Mouse (Mus musculus) hindbrain, embryonic 16.5 days (tissue): ENCODE measurements around the gene Nelfb. TPM values are rescaled to one million over a fixed set of nuclear protein-coding genes. Genes with fewer than 3 reads are reported as not detected.

Experiments used
- ATAC-seq: fragments of 200-750 bp; cut with Nextera tagmentation; 2 replicates; pipeline ENCODE4 v1.8.0; 2017; ENCODE audit warnings: moderate TSS enrichment, moderate library complexity
- H3K27ac ChIP-seq: fragments of 300-500 bp; sonication (generic); 2 replicates; pipeline ENCODE4 v1.5.1; 2014; ENCODE audit warnings: low read depth, mild to moderate bottlenecking, control low read depth, low read length, moderate library complexity
- H3K27me3 ChIP-seq: fragments of 300-500 bp; sonication (generic); replicated peaks from 2 replicates; pipeline ENCODE4 v1.6.1; 2014; ENCODE audit warnings: low read length; ENCODE audit not compliant: control insufficient read depth, insufficient read depth
- H3K36me3 ChIP-seq: fragments of 300-500 bp; sonication (generic); 2 replicates; pipeline ENCODE4 v1.6.1; 2014; ENCODE audit warnings: mild to moderate bottlenecking, low read length, moderate library complexity, mixed read lengths; ENCODE audit not compliant: control insufficient read depth, insufficient read depth
- H3K4me1 ChIP-seq: fragments of 300-500 bp; sonication (generic); 2 replicates; pipeline ENCODE4 v1.6.1; 2014; ENCODE audit warnings: low read depth, low read length; ENCODE audit not compliant: control insufficient read depth, insufficient read depth
- H3K4me2 ChIP-seq: fragments of 300-500 bp; sonication (generic); 2 replicates; pipeline ENCODE4 v1.6.1; 2014; ENCODE audit warnings: mild to moderate bottlenecking, low read length, control low read depth, moderate library complexity
- H3K4me3 ChIP-seq: fragments of 300-500 bp; sonication (generic); 2 replicates; pipeline ENCODE4 v1.5.1; 2014; ENCODE audit warnings: mild to moderate bottlenecking, low read length, control low read depth, moderate library complexity
- H3K9ac ChIP-seq: fragments of 300-500 bp; sonication (generic); 2 replicates; pipeline ENCODE4 v1.6.1; 2014; ENCODE audit warnings: low read depth, mild to moderate bottlenecking, control low read depth, low read length, moderate library complexity
- H3K9me3 ChIP-seq: fragments of 300-500 bp; sonication (generic); 2 replicates; pipeline ENCODE4 v1.6.1; 2014; ENCODE audit warnings: mild to moderate bottlenecking, low read length, moderate library complexity; ENCODE audit not compliant: control insufficient read depth
- WGBS: fragments of 180-500 bp; shearing (Covaris S2); extraction: QIAGEN DNeasy Blood & Tissue Kit; methylation state at CpG from one replicate; pipeline ENCODE4 v1.1.7; 2014; 5-methylcytosine and 5-hydroxymethylcytosine counted together
- polyA plus RNA-seq: library from polyadenylated mRNA; unstranded; fragments of >200 nt; fragmentation: Nextera tagmentation; extraction: Ambion mirVana; gene quantifications from 2 replicates; pipeline ENCODE4 v1.2.1, GENCODE M21; 2015

Gene Nelfb
- polyA plus RNA-seq, 1 experiment from 2014 or later, result 105 TPM

DNA sequence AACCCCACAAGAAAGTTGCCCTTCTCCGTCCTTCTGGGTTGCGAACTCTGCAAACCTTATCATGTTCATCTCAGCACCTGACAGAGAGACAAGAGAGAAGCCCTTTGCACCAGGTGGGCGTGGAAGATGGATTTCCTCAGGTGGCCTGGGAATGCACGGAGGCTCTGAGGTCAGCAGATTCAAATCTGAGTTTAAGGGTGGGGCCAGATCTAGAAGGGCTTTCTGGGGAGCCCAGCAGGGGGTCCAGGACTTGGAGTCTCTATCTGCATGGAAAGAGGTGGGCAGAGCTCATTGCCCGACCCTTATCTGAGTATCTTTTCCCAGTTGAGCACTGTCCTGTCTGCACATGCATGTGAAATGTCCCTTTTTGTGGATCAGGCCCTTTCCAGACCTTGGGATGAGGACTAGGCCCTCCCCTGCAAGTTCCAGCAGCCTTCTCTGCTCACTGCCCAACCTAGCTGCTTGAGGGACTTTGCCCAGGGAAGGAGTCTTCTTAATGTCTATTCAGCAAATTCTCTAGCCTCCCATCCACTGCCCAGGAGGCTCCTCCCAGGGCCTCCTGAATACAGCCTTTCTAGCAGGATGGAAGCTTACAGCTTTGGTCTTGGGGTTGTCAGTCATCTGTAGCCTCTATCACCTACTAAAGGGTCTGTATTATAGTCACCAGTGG is 23.4 kb upstream of the Nelfb start:
- no peak overlapping the region for H3K4me2 ChIP-seq
- H3K36me3 ChIP-seq, result no peaks in the 10 kb centered on the region
- peaks cover 4% of the 10 kb centered on the region; the same call in 1 of the 2 replicates for H3K27me3 ChIP-seq
- no peak overlapping the region for H3K9ac ChIP-seq
- H3K4me1 ChIP-seq, result no peaks in the 10 kb centered on the region
- H3K27ac ChIP-seq, result no peak overlapping the region
- H3K4me3 ChIP-seq, result no peak overlapping the region
- ATAC-seq, result no peak
- H3K9me3 ChIP-seq, result no peaks in the 10 kb centered on the region
- 78% methylated on average over 5 of the region's 5 CpGs for WGBS

DNA sequence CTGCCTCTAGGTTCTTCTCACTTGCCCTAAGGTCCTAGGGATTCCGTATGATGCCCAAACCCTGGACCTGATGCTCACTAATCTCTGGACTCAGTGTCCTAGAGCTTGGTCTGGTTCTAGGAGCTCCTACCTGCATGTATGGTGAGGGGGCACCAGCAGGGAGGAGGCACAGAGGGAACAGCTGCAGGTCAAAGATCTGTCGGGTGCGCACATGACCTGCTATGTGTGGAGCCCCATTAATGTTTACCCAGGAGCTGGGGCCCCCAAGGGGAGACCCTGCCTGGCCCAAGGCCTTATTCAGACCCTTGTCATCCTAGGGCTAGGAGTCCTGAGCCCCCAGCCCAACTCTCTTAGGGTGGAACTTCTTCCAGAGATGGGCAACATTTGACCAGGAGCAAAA is 22.8 kb upstream of the Nelfb start, which contains the start of gene Slc34a3:
TSS of gene Slc34a3 (minus strand) at position 315 of the 400 bp plus-strand sequence.
- Histone ChIP-seq H3K4me1 (no peaks in the 10 kb centered on the region), H3K27ac (no peak within 1 kb of the TSS), H3K4me2 (no peak within 1 kb of the TSS), H3K27me3 (peaks cover 3% of the 10 kb centered on the region; the same call in 1 of the 2 replicates), H3K36me3 (no peaks in the 10 kb centered on the region), H3K4me3 (no peak within 1 kb of the TSS), H3K9ac (no peak within 1 kb of the TSS), H3K9me3 (no peaks in the 10 kb centered on the region)
- no peak for ATAC-seq
- WGBS, result 88% methylated on average over 3 of the region's 3 CpGs

DNA sequence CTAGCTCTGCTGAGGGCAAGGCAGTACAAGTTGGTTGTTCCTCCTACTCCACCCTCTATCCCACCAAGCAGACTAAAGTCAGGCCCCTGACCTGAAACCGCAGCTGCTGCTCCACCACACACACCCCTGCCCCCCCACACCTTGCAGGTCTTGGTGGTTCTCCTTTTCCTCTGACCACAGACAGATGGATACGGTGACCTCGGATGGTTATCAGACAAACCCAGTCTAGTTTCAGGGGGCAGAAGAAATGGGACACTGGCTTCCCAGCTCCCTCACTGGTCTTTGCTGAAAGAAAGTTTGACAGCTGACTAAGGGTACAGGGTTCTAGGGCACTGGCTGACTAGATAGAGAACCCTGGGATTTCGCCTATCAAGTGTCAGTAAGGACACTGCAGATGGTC is 22.1 kb upstream of the Nelfb start:
- Histone ChIP-seq H3K4me3 (no peak overlapping the region), H3K4me2 (no peak overlapping the region), H3K36me3 (no peaks in the 10 kb centered on the region), H3K27ac (no peak overlapping the region), H3K27me3 (0 out of 2 replicates have a peak, but pooled peaks cover 2% of the 10 kb centered on the region), H3K4me1 (peaks cover 3% of the 10 kb centered on the region; the same call in 1 of the 2 replicates), H3K9ac (no peak overlapping the region), H3K9me3 (no peaks in the 10 kb centered on the region)
- 81% methylated on average over 4 of the region's 4 CpGs for WGBS
- no peak for ATAC-seq

DNA sequence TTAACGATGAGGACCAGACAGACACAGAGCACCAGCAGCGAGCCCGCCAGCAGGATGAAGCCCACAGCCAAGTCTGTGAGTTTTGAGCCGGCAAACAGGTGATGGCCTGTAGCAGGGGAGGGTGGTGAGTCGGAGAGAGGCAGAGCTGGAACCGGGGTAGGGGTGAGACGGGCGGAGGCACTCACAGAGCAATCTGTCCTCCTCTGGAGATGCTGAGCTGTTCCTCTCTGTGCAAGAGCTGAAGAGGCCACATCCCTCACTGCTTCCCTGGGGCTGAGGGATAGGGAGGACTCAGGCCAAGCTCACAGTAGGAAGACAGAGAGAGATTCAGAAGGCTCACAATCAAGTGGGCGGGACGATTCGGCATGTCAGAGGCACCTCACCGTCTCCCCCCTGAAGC is 19.7 kb upstream of the Nelfb start:
- H3K27ac ChIP-seq, result no peak overlapping the region
- 51% methylated on average over 12 of the region's 12 CpGs for WGBS
- ATAC-seq, result no peak
- H3K27me3 ChIP-seq, result 0 out of 2 replicates have a peak, but pooled peaks cover 2% of the 10 kb centered on the region
- peaks cover 3% of the 10 kb centered on the region; the same call in 1 of the 2 replicates for H3K4me1 ChIP-seq
- H3K4me2 ChIP-seq, result no peak overlapping the region
- H3K9me3 ChIP-seq, result no peaks in the 10 kb centered on the region
- H3K36me3 ChIP-seq, result no peaks in the 10 kb centered on the region
- no peak overlapping the region for H3K9ac ChIP-seq
- no peak overlapping the region for H3K4me3 ChIP-seq

DNA sequence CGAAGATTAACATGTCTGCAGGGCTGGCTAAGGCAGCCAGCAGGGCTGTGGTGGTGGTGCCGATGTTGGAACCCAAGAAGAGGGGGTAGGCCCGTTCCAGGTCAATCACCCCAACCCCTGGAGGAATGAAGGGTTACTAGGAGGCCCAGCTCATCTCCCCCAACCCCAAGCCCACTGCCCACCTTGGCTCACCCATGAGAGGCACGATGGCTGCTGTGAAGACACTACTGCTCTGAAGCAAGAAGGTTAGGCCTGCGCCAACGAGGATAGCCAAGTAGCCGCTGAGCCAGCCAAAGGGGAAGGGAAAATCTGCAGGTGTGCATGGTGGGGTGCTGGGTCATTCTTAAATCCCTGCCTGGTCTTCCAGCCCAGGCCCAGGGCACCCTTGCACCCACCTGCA is 19.3 kb upstream of the Nelfb start:
- Histone ChIP-seq H3K4me1 (peaks cover 5% of the 10 kb centered on the region), H3K9ac (no peak overlapping the region), H3K4me2 (no peak overlapping the region), H3K27ac (no peak overlapping the region), H3K4me3 (no peak overlapping the region), H3K27me3 (0 out of 2 replicates have a peak, but pooled peaks cover 2% of the 10 kb centered on the region), H3K9me3 (no peaks in the 10 kb centered on the region), H3K36me3 (no peaks in the 10 kb centered on the region)
- ATAC-seq, result no peak
- 90% methylated on average over 7 of the region's 7 CpGs for WGBS

DNA sequence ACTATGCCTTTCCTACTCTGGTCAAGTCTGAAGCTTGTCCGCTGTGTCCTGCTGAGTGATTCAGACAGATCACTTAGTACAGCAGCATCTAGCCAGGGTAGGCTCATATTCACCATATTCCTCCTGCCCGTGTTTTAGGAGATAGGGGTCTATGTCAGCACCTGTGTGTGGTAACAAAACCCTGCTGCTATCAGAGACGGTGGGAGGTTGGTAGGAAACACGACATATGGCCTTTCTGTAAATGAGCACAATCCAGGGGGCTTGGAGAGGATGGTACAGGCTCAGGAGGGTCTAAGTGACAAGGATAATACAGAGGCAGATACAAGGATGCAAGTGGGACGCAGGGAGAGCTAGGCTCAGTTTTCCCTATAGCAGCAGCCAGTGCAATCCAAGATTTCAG is 18.3 kb upstream of the Nelfb start:
- ATAC-seq, result no peak
- H3K27ac ChIP-seq, result no peak overlapping the region
- H3K36me3 ChIP-seq, result no peaks in the 10 kb centered on the region
- 0 out of 2 replicates have a peak, but pooled peaks cover 2% of the 10 kb centered on the region for H3K27me3 ChIP-seq
- whole genome bisulfite sequencing, result 80% methylated on average over 5 of the region's 5 CpGs
- peaks cover 7% of the 10 kb centered on the region for H3K4me1 ChIP-seq
- H3K9me3 ChIP-seq, result no peaks in the 10 kb centered on the region
- H3K4me2 ChIP-seq, result no peak overlapping the region
- no peak overlapping the region for H3K4me3 ChIP-seq
- H3K9ac ChIP-seq, result no peak overlapping the region

DNA sequence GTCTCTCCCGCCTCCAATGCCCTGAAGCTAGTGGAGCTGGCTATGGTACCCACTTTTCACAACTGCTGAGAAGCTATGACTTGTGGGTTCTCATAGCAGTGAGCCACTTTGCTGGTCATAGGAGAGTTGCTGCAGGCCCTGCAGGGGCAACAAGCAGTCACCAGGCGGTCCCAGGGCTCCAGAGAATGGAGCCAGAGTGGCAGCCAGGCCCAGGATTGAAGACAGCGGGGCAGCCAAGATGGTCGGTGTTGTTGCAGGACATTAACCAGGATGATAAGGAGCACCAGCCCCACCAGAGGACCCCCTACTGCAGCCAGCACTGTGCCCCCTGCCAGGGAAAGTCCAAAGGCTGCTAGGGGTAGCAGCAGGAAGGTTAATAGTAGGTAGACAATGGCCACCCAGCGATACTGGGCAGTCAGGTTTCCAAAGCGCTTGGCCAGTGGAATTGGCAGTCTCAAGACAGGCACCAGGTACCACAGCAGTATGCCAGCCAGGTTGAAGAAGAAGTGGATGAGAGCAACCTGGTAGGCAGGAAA is 17.8 kb upstream of the Nelfb start:
- H3K36me3 ChIP-seq, result no peaks in the 10 kb centered on the region
- no peak overlapping the region for H3K27ac ChIP-seq
- H3K4me2 ChIP-seq, result no peak overlapping the region
- H3K4me3 ChIP-seq, result no peak overlapping the region
- H3K4me1 ChIP-seq, result peaks cover 7% of the 10 kb centered on the region
- no peak for ATAC-seq
- WGBS, result 68% methylated on average over 6 of the region's 6 CpGs
- H3K9ac ChIP-seq, result peak overlapping the region; percentile 25; the same call in 1 of the 2 replicates
- H3K27me3 ChIP-seq, result 0 out of 2 replicates have a peak, but pooled peaks cover 2% of the 10 kb centered on the region
- no peaks in the 10 kb centered on the region for H3K9me3 ChIP-seq

DNA sequence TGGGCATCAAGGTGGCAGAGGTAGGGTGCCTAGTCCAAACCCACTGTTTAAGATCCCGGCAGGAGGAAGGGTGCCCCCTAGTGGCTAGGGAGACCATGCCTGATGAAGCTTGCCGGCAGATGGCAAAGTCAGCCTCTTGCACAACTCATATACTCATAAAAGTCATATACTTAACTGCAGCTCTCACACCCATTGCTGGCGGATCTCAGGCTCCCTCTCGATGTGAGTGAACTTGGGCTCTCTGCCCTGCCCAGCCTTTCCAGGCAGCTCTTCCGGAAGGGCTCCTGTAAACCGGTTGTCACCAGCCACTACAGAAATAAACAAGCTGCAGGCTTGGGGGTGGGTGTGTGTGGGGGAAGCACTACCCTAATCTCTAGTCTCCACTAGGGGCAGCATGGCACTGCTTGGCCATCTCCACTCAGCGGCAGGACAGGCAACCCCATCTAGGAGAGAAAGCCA is 17.2 kb upstream of the Nelfb start:
- peaks cover 10% of the 10 kb centered on the region for H3K4me1 ChIP-seq
- H3K27ac ChIP-seq, result peak overlapping the region; percentile 74
- H3K9ac ChIP-seq, result no peak overlapping the region
- no peaks in the 10 kb centered on the region for H3K9me3 ChIP-seq
- WGBS, result 0% methylated on average over 7 of the region's 7 CpGs
- ATAC-seq, result no peak
- H3K4me2 ChIP-seq, result peak overlapping the region; percentile 54
- H3K36me3 ChIP-seq, result no peaks in the 10 kb centered on the region
- peak overlapping the region; percentile 27 for H3K4me3 ChIP-seq
- H3K27me3 ChIP-seq, result 0 out of 2 replicates have a peak, but pooled peaks cover 2% of the 10 kb centered on the region

DNA sequence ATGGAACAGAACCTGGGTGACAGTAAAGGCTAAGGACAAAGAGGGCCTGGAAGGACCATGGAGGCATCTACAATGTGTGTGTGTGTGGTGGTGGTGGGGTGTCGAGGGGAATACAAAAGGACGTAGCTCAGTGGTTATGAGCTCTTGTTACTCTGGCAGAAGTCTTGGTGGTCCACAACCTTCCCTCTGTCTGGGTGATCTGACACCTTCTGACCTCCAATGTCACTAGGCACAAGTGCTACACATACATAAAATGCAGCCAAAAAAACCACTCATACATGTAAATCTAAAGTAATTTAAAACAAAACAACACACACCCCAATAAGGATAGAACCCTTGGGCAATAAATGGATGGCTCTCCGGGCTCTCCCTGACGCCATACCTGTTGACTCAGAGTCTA is 16.1 kb upstream of the Nelfb start:
- Histone ChIP-seq H3K36me3 (no peaks in the 10 kb centered on the region), H3K4me2 (no peak overlapping the region), H3K9ac (no peak overlapping the region), H3K27ac (no peak overlapping the region), H3K4me3 (no peak overlapping the region), H3K9me3 (no peaks in the 10 kb centered on the region), H3K27me3 (no peaks in the 10 kb centered on the region), H3K4me1 (peaks cover 14% of the 10 kb centered on the region)
- ATAC-seq, result no peak
- WGBS, result 89% methylated on average over 4 of the region's 4 CpGs
